Mouse (Mus musculus): ENCODE results near the gene Phlda2.
A peak's percentile ranks its signal among the peaks of the same experiment; 100 is the strongest.

Phlda2 gene

DNA sequence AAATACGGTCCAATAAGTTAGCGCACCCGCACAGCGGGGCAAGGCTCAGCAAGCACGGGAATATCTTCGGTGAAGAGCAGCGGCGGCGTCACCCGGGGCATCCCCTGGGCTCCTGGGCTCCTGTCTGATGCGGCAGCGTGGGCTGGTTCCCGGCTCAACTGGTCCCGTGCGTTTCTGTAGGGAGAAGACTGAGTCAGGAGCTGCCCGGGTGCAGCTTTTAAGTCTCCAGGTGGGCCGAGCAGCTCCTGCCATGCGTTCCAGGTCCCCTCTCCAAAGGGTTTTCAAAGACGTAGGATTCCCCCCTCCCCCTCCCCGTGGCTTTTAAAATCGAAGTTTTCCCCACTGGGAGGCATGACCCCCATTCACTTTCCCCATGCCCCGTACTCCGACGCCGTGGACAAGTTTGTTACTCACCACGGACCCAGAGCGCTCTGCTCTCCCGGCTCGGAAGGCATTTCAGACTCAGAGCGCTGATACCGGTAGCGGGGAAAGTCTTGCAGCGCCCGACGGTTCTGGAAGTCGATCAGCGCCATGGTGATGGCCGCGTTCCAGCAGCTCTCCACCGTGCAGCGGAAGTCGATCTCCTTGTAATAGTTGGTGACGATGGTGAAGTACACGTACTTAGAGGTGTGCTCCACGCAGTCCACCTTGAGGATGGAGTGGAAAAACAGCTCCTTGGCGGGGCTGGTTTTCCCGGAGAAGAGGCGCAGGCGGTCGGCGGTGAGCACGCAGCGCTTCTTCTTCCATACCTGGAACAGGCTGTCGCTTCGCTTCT, 1.1 kb downstream of the Phlda2 start:
- DNase-seq (ENCODE audit: low spot score) = no peak

DNA sequence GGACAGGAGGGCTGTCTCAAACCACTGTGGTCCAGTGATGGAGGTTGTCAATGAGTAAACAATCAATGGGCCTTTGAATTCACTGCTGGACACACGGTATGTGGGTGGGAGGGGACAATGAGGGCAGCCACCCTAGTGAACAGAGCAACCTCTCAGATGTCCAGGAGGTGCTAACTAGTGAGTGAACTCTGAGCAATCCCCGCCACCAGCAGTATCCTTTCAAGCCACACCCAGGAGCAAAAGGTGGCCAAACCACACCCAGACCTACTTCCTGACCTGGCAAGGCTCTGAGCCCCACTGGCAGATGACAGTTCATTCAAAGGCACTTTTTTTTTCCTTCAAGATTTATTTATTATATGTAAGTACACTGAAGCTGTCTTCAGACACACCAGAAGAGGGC, 2.0 kb downstream of the Phlda2 start:
- DNase-seq (ENCODE audit: low spot score) = no peak

DNA sequence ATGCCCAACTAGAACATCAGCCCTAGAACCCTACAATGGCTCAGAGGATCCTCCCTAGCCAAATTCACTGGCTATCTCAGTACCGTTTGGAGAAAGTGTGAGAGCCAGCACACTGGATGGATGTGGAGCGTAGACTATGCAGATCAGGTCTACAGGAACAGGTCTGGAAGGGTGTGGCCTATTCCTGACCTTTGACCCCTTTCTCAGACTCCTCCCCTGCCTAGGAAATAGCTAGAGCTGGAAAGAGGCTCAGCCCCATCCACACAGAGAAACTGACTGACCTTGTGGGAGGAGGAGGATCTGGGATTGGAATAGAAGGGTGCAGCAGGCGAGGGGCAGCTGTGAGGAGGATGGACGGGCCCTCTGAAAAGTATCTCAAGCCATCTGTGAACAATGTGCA, 4.4 kb downstream of the Phlda2 start:
- no peak for DNase-seq (ENCODE audit: low spot score)

GRCm38 (mm10) chr7:143495104-143495961, 7.6 kb downstream of the Phlda2 start:
- no peak for DNase-seq (ENCODE audit: low spot score)

DNA sequence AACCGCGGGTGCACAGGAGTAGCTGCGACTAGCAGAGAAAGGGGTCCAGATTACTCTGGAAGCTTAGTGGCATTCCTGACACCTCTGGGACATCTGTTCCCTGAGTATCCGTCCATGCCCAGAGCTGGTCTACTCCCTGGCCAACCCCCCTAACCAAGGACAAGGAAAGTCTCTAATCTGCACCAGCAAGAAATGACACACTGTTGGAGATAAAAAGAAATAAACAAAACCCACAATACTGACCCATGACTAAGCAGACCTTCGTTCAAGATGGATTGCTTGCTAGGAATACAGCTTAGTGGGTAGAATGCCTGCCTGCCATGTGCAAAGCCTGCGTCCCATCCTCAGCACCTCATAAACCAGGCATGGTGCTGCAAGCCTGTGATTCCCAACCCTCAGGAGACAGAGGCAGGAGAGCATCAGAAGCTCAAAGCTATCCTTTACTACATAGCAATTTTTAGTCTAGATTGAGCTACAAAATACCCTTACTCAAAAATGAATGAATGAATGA, 9.3 kb downstream of the Phlda2 start:
- no peak for DNase-seq (ENCODE audit: low spot score)

DNA sequence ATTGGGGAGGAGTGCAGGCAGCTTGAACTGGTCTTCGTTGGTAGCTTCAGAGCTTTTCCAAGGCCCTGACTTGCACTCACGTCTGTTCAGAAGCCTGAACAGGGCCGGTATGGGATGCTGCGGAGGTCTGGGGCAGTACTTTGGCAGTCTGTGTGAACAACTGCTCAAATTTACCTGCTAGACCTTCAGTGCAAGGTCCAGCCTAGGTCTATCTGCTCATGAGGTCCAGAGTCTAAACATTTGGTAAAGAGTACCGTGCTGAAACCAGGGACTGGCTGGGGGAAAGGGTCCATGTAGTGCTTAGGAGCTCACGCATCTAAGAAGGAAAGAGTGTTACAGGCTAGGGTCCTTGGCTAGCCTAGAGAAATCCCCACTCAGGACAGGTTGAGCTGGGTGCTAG, 13.2 kb downstream of the Phlda2 start:
- DNase-seq (ENCODE audit: low spot score) = no peak

- no peak for DNase-seq (ENCODE audit: low spot score)
Measured at GRCm38 (mm10) chr7:143482541-143482940, 20.4 kb downstream of the Phlda2 start.

GRCm38 (mm10) chr7:143481806-143482387, 21.1 kb downstream of the Phlda2 start:
- DNase-seq (ENCODE audit: low spot score) = no peak

DNA sequence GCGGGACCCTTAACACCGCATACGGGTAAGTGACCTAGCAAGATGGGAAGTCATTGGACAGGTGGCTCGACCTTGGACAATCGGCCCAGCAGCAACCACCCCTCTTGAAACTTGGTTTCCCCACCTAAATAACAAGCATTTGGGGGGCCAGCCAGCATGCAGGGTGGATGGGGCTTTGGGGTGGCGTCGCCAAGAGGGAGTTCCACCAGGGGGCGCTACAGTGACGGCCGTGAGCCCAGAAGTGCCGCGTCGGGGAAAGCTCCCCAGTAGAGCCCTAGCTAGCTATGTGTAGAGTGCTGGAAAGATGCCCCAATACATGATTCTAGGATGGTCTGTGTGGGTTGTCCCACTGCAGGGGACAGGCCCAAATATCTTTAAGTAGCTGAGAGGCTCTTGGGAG, 22.5 kb downstream of the Phlda2 start:
- no peak for DNase-seq (ENCODE audit: low spot score)

- DNase-seq (ENCODE audit: low spot score) = no peak
Measured at GRCm38 (mm10) chr7:143477800-143478199, 25.1 kb downstream of the Phlda2 start.

DNA sequence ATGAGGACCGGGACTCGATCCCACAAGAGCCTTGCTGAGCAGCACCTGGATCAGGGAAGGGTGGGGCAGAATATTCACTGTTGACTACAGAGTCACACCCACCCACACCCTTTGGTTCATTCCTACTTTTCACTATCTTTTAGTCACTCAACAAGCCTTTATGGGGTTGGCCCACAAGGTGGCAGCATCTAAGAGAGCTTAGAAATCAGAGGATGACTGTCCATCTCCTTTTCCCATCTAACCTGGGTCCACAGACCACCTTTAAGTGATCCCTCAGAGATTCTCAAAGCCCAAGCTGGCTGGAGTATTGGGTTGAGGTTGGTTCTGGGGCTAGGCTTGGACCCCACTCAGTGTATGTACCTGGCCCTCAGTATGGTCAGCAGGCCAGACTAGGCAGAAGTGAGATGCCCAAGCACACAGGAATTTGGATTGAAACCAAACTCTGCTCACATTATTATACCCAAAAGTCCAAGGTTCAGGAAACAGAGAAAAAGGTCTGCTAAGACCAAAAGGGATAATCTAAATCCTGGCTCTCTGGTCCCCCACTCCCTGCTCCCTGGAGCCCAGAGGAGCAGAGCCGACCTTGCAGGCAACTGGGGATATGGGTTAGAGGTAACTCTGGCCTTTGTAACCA, 26.1 kb downstream of the Phlda2 start:
- DNase-seq (ENCODE audit: low spot score) = no peak

DNA sequence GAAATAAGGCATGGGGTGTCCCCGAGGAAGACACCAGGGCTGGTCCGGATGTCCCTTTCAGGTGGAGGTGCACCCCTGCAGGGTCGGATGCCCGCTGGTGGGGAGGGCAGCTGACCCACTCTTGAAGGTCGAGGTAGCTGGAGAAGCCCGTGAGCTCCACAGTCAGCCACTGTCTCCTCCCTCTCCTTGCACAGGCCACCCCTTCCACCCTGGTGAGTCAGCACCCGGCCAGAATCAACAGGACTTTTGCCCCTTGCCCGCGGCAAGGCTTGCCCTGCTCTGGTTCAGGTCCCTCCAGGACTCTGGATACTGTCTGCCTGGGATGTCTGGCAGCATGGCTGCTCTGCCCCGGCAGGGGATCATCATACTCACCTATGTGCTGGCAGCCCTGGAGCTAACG, 27.1 kb downstream of the Phlda2 start:
- no peak for DNase-seq (ENCODE audit: low spot score)

GRCm38 (mm10) chr7:143474811-143475210, 28.1 kb downstream of the Phlda2 start:
- DNase-seq (ENCODE audit: low spot score) = no peak

DNA sequence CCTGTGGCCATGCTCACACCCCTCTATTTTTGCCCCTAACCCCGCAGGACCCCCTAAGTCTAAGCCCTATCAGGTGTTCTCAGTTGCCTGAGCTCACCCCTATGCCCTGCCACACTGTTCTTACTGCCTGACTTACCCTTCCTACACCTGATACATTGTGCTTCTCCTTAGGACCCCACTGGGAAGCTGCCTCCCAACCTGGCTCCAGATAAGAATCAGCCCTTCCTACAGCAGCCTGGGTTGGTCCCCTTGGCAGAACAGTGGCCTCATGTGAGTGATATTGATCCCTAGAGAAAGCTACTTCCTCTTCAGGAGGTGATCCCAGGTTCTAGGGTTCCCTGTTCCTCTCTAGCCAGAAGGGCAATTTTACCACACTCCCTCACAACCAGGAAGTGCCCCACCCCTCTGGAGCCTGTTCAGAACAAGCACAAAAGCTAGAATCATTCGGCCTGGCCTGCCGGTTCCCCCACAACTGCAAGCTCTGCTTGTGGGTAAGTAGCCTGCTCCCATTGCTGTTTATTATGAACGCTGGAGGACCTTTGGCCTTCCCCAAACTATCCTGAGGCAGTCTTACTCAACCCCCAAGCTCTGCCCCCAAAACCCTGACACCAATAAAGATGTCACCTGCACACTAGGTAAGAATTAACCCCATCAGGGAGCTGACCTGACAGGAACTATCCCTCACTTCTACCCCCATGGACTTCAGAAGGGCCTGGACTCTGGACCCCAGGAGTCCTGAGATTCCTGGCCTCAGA, 29.4 kb downstream of the Phlda2 start, which contains the start of gene Slc22a18:
Gene Slc22a18, plus strand, starts transcription at position 390 of the 755 bp plus-strand sequence.
- no peak for DNase-seq (ENCODE audit: low spot score)

- DNase-seq (ENCODE audit: low spot score) = no peak
Measured at GRCm38 (mm10) chr7:143469946-143470345, 33.0 kb downstream of the Phlda2 start.

DNA sequence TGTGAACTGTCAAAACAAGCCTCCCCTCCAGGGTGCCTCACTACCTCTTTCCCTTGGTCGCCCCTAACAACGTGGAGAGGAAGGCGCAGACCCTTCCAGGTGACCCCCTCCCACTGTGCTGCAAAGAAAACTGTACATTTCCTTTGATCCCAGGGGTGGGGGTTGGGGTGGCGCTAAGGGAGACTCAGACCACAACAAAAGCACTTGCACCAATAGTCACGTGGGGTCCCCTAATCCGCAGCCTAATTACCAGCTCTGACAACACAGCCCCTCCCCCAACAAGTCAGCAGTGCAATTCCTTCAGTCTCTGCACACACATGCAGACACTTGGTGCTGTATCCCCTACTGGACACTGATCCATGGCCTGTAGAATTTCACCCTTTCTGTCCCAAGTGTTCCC, 35.2 kb downstream of the Phlda2 start:
- DNase-seq (ENCODE audit: low spot score) = no peak

GRCm38 (mm10) chr7:143466099-143466677, 36.8 kb downstream of the Phlda2 start:
- peak; percentile 71 for DNase-seq (ENCODE audit: low spot score)

DNA sequence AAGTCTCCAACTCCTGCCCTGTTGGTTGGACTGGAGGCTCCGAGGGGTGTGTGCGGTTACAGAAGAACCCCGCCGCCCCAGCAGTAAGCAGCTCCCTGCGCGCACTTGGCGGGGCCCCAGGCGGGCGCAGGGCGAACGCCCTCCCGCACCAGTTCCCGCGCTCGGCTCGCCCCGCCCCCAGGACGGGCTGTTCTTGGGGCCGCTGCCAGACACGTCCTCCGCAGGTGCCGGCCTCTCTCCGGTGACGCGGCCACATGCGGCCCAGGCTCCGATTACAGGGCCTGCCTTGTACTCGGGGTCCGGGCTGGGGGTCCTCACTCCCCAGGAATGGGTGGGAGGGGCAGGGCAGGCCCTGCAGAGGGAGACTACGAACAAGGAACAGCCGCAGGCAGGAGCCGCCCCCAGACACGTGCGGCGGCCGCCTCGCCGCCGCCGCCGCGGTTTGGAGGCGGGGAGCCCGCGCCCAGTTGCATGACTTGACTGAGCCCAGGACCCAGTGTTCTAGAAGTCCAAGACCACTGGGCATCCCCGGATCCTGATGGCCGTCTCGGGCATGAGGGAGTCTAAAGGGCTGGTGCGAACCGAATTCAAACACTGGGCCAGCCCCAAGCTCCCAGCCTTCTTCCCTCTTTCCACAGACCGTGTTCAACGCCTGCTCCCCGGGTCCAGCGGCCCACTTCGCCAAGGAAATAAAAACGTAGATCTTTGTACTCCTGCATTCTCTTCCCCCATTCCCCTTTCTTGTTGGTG, 38.0 kb downstream of the Phlda2 start:
- DNase-seq (ENCODE audit: low spot score) = no peak

DNA sequence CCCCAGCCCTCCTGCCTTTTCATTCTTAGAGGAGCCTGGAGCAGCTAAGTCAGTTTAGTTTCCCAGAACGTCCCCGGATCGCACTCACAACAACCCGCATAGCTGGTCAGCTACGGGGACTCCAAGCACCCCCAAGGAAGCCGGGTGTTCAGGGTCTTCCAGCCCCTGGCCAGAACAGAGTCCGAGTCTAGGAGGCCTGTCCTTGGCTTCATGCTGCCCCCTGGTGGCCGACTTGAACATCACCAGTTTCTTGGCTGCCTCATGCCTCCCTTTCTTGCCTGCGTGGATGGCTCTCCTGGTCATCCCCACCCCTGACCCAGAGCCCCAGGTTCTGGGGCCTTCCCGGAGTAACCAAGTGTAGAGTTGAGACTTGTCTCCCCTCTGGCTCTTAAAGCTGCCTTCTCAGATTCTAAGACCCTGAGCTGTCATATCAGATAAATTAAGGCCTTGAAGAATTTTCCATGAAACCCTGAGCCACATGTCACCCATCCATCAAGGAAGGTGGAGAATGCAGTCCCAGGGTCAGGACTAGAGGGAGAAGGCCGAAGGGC, 39.0 kb downstream of the Phlda2 start:
- DNase-seq (ENCODE audit: low spot score) = peak; percentile 54

DNA sequence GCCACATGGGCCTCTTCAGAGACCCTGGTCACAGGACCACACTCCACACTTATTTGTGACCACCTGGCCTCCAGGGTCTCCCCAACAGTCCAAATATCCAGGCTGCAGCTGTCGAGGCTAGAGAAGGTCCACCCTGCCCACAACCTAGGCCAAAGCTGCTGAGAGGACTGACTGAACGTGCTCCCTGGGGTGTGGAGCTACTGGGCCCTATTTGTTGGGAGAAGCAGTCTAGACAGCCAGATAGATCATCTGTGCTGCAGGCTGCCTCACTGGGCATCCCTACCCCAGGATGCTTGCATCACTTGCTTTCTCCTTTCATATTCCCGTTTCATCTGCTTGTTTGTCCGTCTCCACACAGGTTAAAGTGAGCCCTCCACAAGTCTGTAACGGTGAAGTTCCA, 40.4 kb downstream of the Phlda2 start:
- no peak for DNase-seq (ENCODE audit: low spot score)
